Mouse (Mus musculus): ENCODE measurements around the gene Abca2.

The Abca2 gene

GRCm38 (mm10) chr2:25463630-25464029 is 35.1 kb downstream of the Abca2 start:
- DNase-seq, result no peak

GRCm38 (mm10) chr2:25465256-25465655 is 36.8 kb downstream of the Abca2 start:
- no peak for DNase-seq

- DNase-seq, result peak; percentile 20
Observed at GRCm38 (mm10) chr2:25465816-25466635, 37.5 kb downstream of the Abca2 start.

GRCm38 (mm10) chr2:25467606-25468303 is 39.3 kb downstream of the Abca2 start:
- DNase-seq, result no peak

GRCm38 (mm10) chr2:25468962-25469915 is 40.7 kb downstream of the Abca2 start:
- DNase-seq, result no peak

GRCm38 (mm10) chr2:25469969-25470368 is 41.5 kb downstream of the Abca2 start, which contains the start of gene Ptgds:
Gene Ptgds, minus strand, starts transcription at chr2:25470046.
- DNase-seq, result no peak

GRCm38 (mm10) chr2:25472550-25472949 is 44.0 kb downstream of the Abca2 start:
- DNase-seq, result no peak

- no peak for DNase-seq
Observed at GRCm38 (mm10) chr2:25477541-25477940, 49.0 kb downstream of the Abca2 start.

- no peak for DNase-seq
Observed at GRCm38 (mm10) chr2:25477967-25478675, 49.6 kb downstream of the Abca2 start.

GRCm38 (mm10) chr2:25479551-25480311 is 51.2 kb downstream of the Abca2 start:
- no peak for DNase-seq

- no peak for DNase-seq
Observed at GRCm38 (mm10) chr2:25480541-25480940, 52.0 kb downstream of the Abca2 start.

GRCm38 (mm10) chr2:25482969-25483368 is 54.5 kb downstream of the Abca2 start:
- DNase-seq, result peak; percentile 74

GRCm38 (mm10) chr2:25484901-25485647 is 56.6 kb downstream of the Abca2 start:
- DNase-seq, result peak; percentile 46

GRCm38 (mm10) chr2:25487965-25488670 is 59.6 kb downstream of the Abca2 start:
- peak; percentile 39 for DNase-seq

- no peak for DNase-seq
Observed at GRCm38 (mm10) chr2:25488671-25489068, 60.2 kb downstream of the Abca2 start.

- no peak for DNase-seq
Observed at GRCm38 (mm10) chr2:25492988-25493387, 64.5 kb downstream of the Abca2 start.

- no peak for DNase-seq
Observed at GRCm38 (mm10) chr2:25493476-25493961, 65.0 kb downstream of the Abca2 start, which contains the start of gene Lcn12. Gene Lcn12, minus strand, starts transcription at chr2:25493911.

GRCm38 (mm10) chr2:25496462-25496861 is 68.0 kb downstream of the Abca2 start:
- peak; percentile 28 for DNase-seq
